Mouse (Mus musculus) testis, adult 2 months (tissue): ENCODE measurements around the gene Adgrb2.

Source experiments
- CTCF ChIP-seq: fragments of 200-500 bp; IDR thresholded peaks from 2 replicates; pipeline ENCODE4 v1.5.1; 2012; ENCODE audit warnings: low read depth, mild to moderate bottlenecking, inconsistent platforms, low read length, moderate library complexity; ENCODE audit not compliant: control insufficient read depth, insufficient read depth, insufficient replicate concordance
- POLR2A ChIP-seq: fragments of 200-500 bp; IDR thresholded peaks from 2 replicates; pipeline ENCODE4 v1.6.1; 2012; ENCODE audit warnings: low read depth, mild to moderate bottlenecking, inconsistent platforms, low read length, moderate library complexity; ENCODE audit not compliant: control insufficient read depth

DNA sequence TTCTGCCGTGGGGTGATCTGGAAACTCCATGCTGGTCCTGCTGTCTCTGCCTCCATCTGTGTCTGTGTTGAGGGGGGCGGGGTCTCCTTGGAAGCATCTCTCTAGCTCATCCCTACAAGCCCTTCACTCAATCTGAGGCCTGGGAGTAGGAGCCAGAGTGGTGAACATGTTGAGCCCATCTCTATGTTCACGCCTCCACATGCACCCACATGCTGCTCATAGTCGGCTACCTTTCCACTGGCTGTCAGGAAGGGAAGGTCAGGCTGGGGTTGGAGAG is 63.5 kb downstream of the Adgrb2 start:
- TF ChIP-seq CTCF (no peak), POLR2A (no peak)
